Mouse (Mus musculus) ES-E14 (cell line): Measurements from ENCODE around the gene Kif5c. TPM values are rescaled to one million over a fixed set of nuclear protein-coding genes. Genes with fewer than 3 reads are reported as not detected.

Experiments
- DNase-seq: peaks from one replicate; pipeline ENCODE4 v3.0.0-alpha.2; 2013; ENCODE audit warnings: low read depth, low spot score
- H3K27ac ChIP-seq: 2 replicates; pipeline ENCODE4 v1.5.1; 2012; ENCODE audit warnings: low read depth, mild to moderate bottlenecking, low read length, moderate library complexity, mixed read lengths; ENCODE audit not compliant: poor library complexity, insufficient read depth, severe bottlenecking
- H3K36me3 ChIP-seq: 2 replicates; pipeline ENCODE4 v1.6.1; 2012; ENCODE audit warnings: mild to moderate bottlenecking, low read length, moderate library complexity, mixed read lengths; ENCODE audit not compliant: control insufficient read depth, poor library complexity, insufficient read depth, severe bottlenecking
- H3K4me1 ChIP-seq, 2 experiments: fragments of 150-350 bp in 1 of 2; sonication (generic) in 1 of 2; 2 replicates each; pipeline ENCODE4 v1.6.1; 2012; ENCODE audit warnings: low read length in 2 of 2, mild to moderate bottlenecking in 1 of 2, mixed read lengths in 1 of 2; ENCODE audit not compliant: control insufficient read depth in 2 of 2, insufficient read depth in 2 of 2, poor library complexity in 1 of 2
- H3K4me3 ChIP-seq, 2 experiments: fragments of 150-350 bp in 1 of 2; sonication (generic) in 1 of 2; 2 replicates each; pipeline ENCODE4 v1.5.1; 2012; ENCODE audit warnings: low read length in 2 of 2, low read depth in 1 of 2, mild to moderate bottlenecking in 1 of 2, mixed read lengths in 1 of 2; ENCODE audit not compliant: insufficient read depth in 1 of 2, poor library complexity in 1 of 2, severe bottlenecking in 1 of 2
- H3K9ac ChIP-seq: 2 replicates; pipeline ENCODE4 v1.6.1; 2012; ENCODE audit warnings: low read depth, mild to moderate bottlenecking, low read length, mixed read lengths; ENCODE audit not compliant: poor library complexity, insufficient read depth, severe bottlenecking
- H3K9me3 ChIP-seq: fragments of 150-350 bp; sonication (generic); 2 replicates; pipeline ENCODE4 v1.6.1; 2012; ENCODE audit warnings: low read depth, mild to moderate bottlenecking, low read length; ENCODE audit not compliant: control insufficient read depth, insufficient read depth
- CHD2 ChIP-seq: IDR thresholded peaks from 2 replicates; pipeline ENCODE4 v1.6.1; 2014; ENCODE audit warnings: mild to moderate bottlenecking, low read depth, low read length, inconsistent platforms
- HCFC1 ChIP-seq: IDR thresholded peaks from 2 replicates; pipeline ENCODE4 v1.6.1; 2012; ENCODE audit warnings: low read length, inconsistent platforms, borderline replicate concordance; ENCODE audit not compliant: insufficient read depth
- MAFK ChIP-seq: IDR thresholded peaks from 2 replicates; pipeline ENCODE4 v1.6.1; 2014; ENCODE audit warnings: mild to moderate bottlenecking, low read depth, low read length, inconsistent platforms; ENCODE audit not compliant: insufficient read depth
- ZC3H11A ChIP-seq: IDR thresholded peaks from 2 replicates; pipeline ENCODE4 v1.6.1; 2012; ENCODE audit warnings: low read depth, mild to moderate bottlenecking, inconsistent platforms, low read length, borderline replicate concordance
- ZNF384 ChIP-seq: IDR thresholded peaks from 2 replicates; pipeline ENCODE4 v1.6.1; 2012; ENCODE audit warnings: low read depth, low read length, inconsistent platforms
- in situ Hi-C, 2 experiments: fragments of 600-800 bp; cut with MboI; formaldehyde crosslinking; loops; one replicate each; pipeline ENCODE4 v1.15.1; 2025; ENCODE audit warnings: low sequenced_read_pairs in 2 of 2, inconsistent platforms in 1 of 2; ENCODE audit not compliant: unreplicated experiment in 2 of 2
- total RNA-seq: library from RNA; depleted of rRNA; stranded (reverse); fragments of 300-350 nt; gene quantifications from 2 replicates; pipeline ENCODE4 v1.2.3, GENCODE M21; 2012

Kif5c gene
- total RNA-seq, 1 experiment = 34.2 TPM

DNA sequence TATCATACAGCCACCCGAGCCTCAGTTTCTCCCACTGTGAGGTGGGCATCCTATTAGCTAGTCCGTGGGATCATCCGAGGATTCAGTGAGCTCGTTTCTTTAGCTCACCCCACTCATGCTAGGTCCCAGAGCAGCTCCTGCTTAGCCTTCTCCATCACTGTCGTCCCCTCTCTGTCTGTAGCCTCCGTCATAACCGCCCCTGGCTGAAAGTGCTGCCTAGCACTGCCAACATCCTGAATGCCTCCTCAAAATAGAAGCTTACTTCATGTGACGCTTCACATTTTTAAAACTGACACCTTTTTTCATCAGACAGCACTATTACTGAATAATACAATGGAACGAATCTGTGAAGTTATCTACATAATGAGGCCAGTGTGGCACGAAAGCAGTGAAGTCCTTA lies 30.1 kb downstream of the Kif5c start:
- Histone ChIP-seq H3K36me3 (no peaks in the 10 kb centered on the region; the same call in 1 of the 2 replicates), H3K27ac (no peak overlapping the region), H3K4me3 (no peak overlapping the region), H3K9me3 (no peaks in the 10 kb centered on the region), H3K4me1 (no peaks in the 10 kb centered on the region), H3K9ac (no peak overlapping the region)
- no peak for DNase-seq
- no peak for TF ChIP-seq CHD2
- no peak for TF ChIP-seq HCFC1
- TF ChIP-seq ZNF384 = no peak
- no peak for TF ChIP-seq MAFK
- TF ChIP-seq ZC3H11A = no peak
- in situ Hi-C loops = no loop called here

DNA sequence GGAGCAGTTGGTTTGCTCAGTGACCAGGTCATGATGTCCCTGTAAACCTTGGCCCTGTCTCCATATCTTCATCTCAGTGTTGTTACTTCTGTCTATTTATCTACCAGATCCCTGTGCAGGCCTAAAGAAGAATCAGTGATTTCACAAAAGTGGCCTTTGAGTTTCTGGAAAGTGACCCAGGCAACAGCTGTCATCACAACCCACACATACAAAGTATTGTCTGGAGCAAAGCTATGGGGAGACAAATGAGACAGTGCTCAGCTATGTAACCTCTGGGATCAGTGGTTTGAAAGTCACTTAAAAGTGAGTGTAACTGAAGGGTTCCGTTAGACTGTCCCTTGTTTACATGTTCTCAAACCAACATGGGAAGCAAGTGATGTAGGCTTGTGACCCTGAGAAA lies 32.6 kb downstream of the Kif5c start:
- H3K27ac ChIP-seq = no peak overlapping the region
- no peak overlapping the region for H3K4me3 ChIP-seq
- no peaks in the 10 kb centered on the region for H3K9me3 ChIP-seq
- no peak for TF ChIP-seq MAFK
- TF ChIP-seq HCFC1 = no peak
- no peak for TF ChIP-seq ZC3H11A
- no peak for TF ChIP-seq CHD2
- no peak for TF ChIP-seq ZNF384
- no peaks in the 10 kb centered on the region for H3K4me1 ChIP-seq
- no peak for DNase-seq
- in situ Hi-C loops = no loop called here
- H3K9ac ChIP-seq = no peak overlapping the region
- no peaks in the 10 kb centered on the region; the same call in 1 of the 2 replicates for H3K36me3 ChIP-seq

DNA sequence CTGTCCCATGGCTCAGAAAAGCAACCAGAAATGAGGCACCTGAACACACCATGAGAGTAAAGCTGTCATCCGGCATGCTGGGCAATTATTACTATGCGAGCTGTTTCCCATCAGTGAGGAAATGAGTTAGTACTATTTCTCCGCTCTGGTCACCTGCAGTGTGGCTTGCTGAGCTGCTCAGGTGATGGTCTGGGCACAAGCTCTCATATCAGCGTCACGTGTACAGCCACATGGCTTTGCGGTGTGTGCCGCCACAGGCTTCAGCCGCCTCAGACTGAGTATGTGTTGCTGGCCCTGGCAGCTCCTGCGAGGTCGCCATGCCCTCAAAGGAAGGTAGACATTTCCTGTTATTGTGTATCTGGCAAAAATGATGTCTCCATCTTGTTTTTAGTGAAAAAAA lies 35.5 kb downstream of the Kif5c start:
- Histone ChIP-seq H3K4me1 (no peaks in the 10 kb centered on the region), H3K9me3 (no peaks in the 10 kb centered on the region), H3K4me3 (no peak overlapping the region), H3K36me3 (no peaks in the 10 kb centered on the region; the same call in 1 of the 2 replicates), H3K9ac (no peak overlapping the region), H3K27ac (no peak overlapping the region)
- no peak for TF ChIP-seq HCFC1
- no peak for TF ChIP-seq MAFK
- TF ChIP-seq ZNF384 = no peak
- no peak for TF ChIP-seq CHD2
- no peak for TF ChIP-seq ZC3H11A
- no peak for DNase-seq
- in situ Hi-C loops = no loop called here

DNA sequence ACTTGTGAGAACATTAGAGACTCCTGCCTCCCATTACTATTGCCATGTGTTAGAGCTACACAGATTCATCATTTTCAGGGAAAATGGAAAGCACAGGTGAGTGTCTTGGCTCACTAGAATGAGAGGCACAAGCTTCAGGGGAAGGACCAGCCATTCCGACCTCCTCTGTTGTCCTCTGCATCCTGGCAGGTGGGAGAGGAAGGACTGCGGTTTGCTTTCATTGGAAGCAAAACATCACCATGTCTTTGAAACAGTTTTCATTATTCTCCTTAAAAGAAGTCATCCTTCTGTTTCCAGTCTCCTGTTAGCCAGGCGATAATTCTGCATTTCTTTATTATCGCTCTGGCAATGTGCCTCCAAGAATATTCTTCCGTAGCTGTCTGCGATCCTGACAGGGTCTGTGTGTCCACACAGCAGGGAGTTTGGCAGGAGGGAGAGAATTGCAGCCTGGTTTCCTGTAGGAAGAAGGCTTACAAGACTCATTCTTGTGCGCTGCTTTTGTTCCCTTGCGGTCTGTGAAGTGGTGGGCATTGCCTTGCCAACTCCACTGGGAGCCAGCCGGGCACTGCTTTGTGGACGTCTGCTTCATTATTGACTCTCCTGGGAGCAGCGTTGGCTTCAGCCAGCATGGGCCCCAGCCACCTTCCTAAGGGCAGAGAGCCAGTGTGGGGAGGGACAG lies 36.2 kb downstream of the Kif5c start:
- no peaks in the 10 kb centered on the region for H3K4me1 ChIP-seq
- no peak for TF ChIP-seq HCFC1
- no peak for TF ChIP-seq ZNF384
- no peak for TF ChIP-seq ZC3H11A
- no peak for TF ChIP-seq MAFK
- TF ChIP-seq CHD2 = no peak
- H3K36me3 ChIP-seq = no peaks in the 10 kb centered on the region; the same call in 1 of the 2 replicates
- no peak overlapping the region for H3K9ac ChIP-seq
- H3K9me3 ChIP-seq = no peaks in the 10 kb centered on the region
- H3K27ac ChIP-seq = no peak overlapping the region
- no peak for DNase-seq
- in situ Hi-C loops = no loop called here
- no peak overlapping the region for H3K4me3 ChIP-seq

DNA sequence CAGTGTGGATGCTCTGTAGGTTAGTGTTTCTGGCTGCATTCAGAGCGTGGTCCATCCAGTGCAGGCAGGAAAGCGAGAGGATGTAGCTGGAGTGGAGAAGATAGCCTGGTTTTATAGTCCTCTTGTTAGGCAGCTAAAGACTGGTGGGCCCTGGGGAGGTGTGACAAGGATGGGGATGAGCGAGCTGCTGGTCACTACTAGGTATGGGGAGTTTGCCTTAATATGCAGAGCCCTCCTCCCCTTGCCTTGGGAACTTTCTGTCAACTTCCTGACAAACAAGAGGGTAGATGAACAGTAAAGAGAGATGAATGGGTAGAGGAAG lies 36.7 kb downstream of the Kif5c start:
- Histone ChIP-seq H3K36me3 (no peaks in the 10 kb centered on the region; the same call in 1 of the 2 replicates), H3K9ac (no peak overlapping the region), H3K4me3 (no peak overlapping the region), H3K27ac (no peak overlapping the region), H3K4me1 (no peaks in the 10 kb centered on the region), H3K9me3 (no peaks in the 10 kb centered on the region)
- in situ Hi-C loops = no loop called here
- TF ChIP-seq HCFC1 (no peak), ZC3H11A (no peak), CHD2 (no peak), ZNF384 (no peak), MAFK (no peak)
- DNase-seq = no peak
